Mouse (Mus musculus): ENCODE measurements around the gene Pck2.

GRCm38 (mm10) chr14:55557003-55557402, 16.9 kb downstream of the Pck2 start:
- TF ChIP-seq POLR2A (IDR thresholded peaks at IDR 0.05; ENCODE audit: extremely low read depth, insufficient read depth, low read length) = no peak
- peak; percentile 85 for TF ChIP-seq CTCF (IDR thresholded peaks at IDR 0.05; ENCODE audit: extremely low read depth, insufficient read depth, low read length)
